Mouse (Mus musculus) skeletal muscle tissue, adult 2 months (tissue): Measurements from ENCODE around the gene Scel.
A peak's percentile ranks its signal among the peaks of the same experiment; 100 is the strongest.

Experiments used
- DNase-seq: peaks from one replicate; pipeline ENCODE4 v3.0.0-alpha.2; 2012; ENCODE audit warnings: low read depth, low spot score

The Scel gene

GRCm38 (mm10) chr14:103571598-103572320, 58.6 kb downstream of the Scel start:
- DNase-seq = no peak

GRCm38 (mm10) chr14:103575854-103576253, 62.7 kb downstream of the Scel start:
- DNase-seq = no peak

- DNase-seq = no peak
These were observed 63.9 kb downstream of the Scel start for GRCm38 (mm10) chr14:103577011-103577410.

- no peak for DNase-seq
These were observed 73.5 kb downstream of the Scel start for GRCm38 (mm10) chr14:103586662-103587061.

GRCm38 (mm10) chr14:103587208-103587900, 74.2 kb downstream of the Scel start:
- no peak for DNase-seq

GRCm38 (mm10) chr14:103589819-103590218, 76.7 kb downstream of the Scel start:
- no peak for DNase-seq

GRCm38 (mm10) chr14:103595870-103596269, 82.7 kb downstream of the Scel start:
- DNase-seq = no peak

- no peak for DNase-seq
These were observed 94.9 kb downstream of the Scel start for GRCm38 (mm10) chr14:103608063-103608462.

- DNase-seq = no peak
These were observed 100.6 kb downstream of the Scel start for GRCm38 (mm10) chr14:103613573-103614271.

GRCm38 (mm10) chr14:103614272-103614587, 101.1 kb downstream of the Scel start:
- DNase-seq = no peak

GRCm38 (mm10) chr14:103619756-103620155, 106.6 kb downstream of the Scel start:
- DNase-seq = no peak

GRCm38 (mm10) chr14:103621207-103621606, 108.1 kb downstream of the Scel start:
- no peak for DNase-seq

GRCm38 (mm10) chr14:103626100-103626499, 113.0 kb downstream of the Scel start:
- DNase-seq = no peak

- DNase-seq = no peak
These were observed 116.7 kb downstream of the Scel start for GRCm38 (mm10) chr14:103629639-103630364.

GRCm38 (mm10) chr14:103630545-103630944, 117.4 kb downstream of the Scel start:
- DNase-seq = no peak

- no peak for DNase-seq
These were observed 130.8 kb downstream of the Scel start for GRCm38 (mm10) chr14:103643933-103644332.

- no peak for DNase-seq
These were observed 134.8 kb downstream of the Scel start for GRCm38 (mm10) chr14:103647981-103648380.

- no peak for DNase-seq
These were observed 135.6 kb downstream of the Scel start for GRCm38 (mm10) chr14:103648623-103649255.

- no peak for DNase-seq
These were observed 136.2 kb downstream of the Scel start for GRCm38 (mm10) chr14:103649302-103649701.

GRCm38 (mm10) chr14:103649896-103650334, 136.8 kb downstream of the Scel start, which contains the start of gene Slain1:
Gene Slain1, plus strand, starts transcription at chr14:103650228.
- DNase-seq = peak; percentile 22

GRCm38 (mm10) chr14:103650413-103651101, 137.4 kb downstream of the Scel start:
- DNase-seq = no peak
